Mouse (Mus musculus) B cell, adult 2 months (primary cell): ENCODE measurements around the gene Gm28051.
A peak's percentile ranks its signal among the peaks of the same experiment; 100 is the strongest.

Source experiments
- DNase-seq, 2 experiments: peaks; one replicate each; pipeline ENCODE4 v3.0.0; 2022

The Gm28051 gene

DNA sequence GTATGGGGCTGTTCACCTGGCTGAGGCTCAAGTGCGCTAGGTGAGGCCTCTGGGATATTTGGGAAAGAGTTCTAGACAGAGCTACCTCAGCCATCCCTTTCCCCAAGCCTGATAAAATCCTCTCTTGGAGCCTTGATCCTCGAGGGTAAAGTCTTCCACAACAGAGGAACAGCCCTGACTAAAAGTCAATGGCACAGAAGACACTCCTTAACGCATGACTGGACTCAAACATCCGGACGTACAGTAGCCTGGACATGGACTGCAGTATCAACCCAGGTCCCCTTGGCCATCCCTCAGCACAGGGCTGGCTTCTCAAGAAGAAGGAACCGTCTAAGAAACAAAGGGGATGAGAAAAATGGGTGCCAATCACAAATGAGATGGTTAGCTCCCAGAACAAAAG is 74.1 kb downstream of the Gm28051 start:
- DNase-seq: no peak

DNA sequence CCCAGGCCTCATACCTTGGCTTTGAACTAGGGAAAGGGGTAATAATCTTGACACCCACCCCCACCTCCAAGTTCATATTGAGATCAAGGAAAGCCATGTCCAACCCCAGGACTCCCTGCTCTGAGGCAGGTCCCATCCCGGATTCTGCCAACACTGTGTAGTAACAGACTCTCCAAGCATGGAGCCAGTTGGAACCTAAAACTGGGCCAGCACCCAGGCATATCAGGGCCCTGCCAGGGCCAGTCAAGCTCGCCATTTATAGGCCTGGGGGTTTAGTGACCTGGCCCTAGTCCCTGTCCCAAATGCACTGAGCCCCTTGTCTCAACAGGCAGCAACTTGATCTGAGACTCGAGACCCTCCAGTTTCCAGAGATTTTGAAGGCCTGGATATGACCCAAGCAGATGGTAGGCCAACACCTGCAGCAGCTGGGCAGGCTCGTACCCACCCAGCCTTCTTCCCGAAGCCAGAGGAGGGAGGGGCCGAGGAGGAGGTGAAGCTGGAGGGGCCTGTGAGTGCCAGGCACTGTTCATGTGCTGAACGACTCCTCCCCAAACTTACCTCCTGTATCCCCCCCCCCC is 74.8 kb downstream of the Gm28051 start:
- no peak for DNase-seq

DNA sequence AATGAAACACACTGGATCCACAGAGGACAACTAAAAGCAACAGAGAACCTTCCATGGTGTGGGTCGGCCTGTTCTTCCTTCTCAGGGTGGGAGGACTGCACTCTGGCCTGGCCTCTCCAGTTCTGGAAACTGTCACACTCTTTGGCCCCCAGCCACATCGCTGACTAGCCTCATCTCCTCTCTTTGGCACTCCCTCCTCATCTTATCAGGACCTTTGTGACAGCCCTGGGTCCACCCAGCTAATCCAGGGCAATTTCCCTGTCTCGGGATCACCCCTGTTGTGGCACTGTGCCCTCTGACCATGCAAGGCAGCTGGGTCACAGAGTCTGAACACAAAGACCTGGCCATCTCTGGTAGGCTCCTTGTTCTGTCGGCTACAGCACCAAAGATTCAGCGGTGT is 75.5 kb downstream of the Gm28051 start:
- no peak for DNase-seq

DNA sequence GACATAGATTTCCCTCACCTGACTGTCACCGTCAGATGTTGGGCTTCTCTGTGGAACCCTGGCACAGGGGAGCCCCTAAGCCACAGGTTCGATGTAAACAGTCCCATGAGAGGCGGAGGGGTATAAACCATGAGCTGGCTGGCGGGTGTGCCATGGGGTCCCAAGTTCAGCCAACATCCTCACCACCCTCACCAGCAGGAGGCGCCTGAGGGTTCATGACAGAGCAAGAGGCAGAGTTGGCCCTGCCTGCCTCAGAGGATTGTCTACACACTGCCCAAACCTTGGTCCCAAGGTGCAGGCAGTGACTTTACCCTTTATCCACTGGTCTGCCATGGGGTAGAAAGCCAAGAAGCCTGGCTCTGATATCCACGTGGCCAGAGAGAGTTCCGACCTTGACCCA is 76.0 kb downstream of the Gm28051 start:
- DNase-seq: peak; percentile 54 to 60

DNA sequence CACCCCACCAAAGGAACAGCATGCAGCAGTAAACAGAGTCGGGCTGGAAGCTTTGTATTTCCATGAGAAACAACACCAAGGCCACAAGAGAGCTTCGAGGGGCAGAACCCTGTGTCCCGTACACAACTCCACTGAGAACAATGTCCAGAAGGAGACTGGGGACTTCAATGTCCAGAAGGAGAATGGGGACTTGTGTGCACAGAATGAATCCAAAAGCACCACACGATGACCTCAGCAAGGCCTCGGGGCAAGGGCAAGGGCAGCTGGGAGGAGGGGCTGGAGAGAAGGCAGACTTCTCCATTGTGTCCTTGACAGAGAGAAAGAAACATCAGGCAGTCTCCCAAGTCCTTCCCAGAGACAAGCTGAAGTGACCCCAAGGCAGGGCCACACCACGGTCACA is 78.7 kb downstream of the Gm28051 start:
- no peak for DNase-seq

DNA sequence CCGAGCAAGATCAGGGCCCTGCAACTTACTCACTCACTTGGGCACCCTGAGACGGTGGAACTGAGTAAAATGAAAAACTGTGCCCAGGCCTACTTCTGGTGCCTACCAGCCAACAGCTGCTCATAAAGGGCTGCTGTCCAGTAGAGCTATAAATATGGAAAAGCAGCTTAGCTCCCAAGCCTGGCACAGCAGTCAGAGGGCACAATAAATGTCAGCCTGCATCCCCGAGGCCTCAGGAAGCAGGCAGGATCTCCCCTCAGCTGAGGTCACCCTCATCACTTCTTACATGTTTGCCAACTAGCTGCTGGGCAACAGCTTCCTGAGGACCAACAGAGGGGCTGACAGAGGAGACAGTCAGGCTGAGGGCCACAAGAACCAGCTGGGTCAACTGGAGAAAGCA is 80.5 kb downstream of the Gm28051 start:
- DNase-seq: no peak

DNA sequence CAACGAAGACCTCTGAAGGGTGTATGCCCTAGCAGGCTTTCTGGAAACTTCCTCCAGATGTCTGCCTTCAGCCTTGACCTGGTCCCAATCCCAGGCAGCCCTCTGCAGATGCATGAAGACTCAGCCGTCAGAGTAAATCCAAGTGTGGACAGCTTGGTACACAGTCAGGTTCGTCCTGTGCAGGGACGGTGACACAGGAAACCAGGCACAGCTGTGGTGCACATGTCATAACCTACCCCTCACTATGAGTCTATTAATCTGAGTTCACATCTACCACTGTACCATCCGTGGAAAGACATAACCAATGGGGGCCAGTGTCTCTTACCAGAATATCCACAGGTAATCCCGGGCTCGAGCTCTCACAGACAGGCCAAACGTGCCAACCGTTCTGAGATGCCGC is 83.0 kb downstream of the Gm28051 start:
- DNase-seq: no peak

DNA sequence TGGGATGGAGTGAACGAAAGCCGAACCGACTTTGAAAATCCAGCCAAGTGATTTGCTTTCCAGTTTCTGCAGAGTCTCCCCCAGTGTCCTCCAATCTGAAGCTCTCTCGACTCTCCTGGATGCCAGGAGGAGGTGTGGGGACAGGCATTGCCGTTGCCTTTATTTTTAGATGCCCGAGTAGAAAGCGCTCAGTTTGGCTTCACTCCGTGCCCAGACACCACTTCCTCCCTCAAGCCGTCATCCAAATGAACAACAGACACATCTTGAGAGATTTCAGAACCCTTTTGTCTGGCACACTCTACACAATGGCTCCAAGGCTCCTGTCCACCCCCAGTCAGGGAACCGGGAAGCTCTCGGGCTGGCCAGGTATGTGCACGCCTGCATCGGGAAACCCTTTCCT is 83.4 kb downstream of the Gm28051 start:
- no peak for DNase-seq

DNA sequence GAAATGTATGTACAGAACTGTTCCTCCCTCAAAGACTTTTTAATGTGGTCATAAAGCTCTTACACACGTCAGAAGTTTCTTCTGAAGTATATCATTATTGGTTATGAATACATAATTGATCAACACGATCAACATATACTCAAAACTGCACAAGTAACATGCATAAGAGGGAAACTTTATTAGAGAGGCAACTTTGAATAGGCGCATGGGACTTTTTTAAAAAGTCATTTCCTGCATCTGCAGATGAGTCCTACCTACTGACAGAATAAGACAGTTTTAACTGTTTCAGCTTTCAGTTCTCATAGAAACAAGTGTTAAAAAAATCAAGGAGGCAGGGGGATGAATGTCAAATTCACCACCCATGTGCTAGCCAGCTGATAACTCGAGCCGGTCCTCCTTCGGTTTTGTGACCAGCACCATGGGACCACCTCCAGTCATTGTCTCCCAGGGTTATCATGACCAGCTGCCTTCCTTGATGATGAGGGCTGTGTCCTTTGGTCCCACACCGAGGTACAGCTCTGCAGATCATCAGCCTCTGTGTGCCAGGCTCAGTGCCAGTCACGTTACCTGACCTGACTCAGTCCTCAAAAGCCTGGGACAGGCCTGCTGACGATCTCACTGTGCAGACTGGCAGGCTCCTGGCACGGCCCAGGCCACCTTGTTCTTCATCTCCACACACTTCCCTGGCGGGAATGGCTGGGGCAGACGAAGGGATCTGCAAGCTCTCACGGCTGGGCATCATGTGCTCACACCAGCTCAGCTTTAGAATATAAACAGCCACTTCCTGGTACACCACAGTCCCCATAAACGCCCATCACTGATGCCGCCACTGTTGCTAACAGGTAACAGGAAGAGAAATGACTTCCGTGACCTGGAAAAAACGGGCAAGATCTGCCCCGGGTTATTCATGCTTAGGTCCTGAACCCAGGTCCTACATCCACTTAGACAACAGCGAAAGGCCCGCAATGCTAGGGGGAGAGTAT is 84.4 kb downstream of the Gm28051 start:
- DNase-seq: no peak

DNA sequence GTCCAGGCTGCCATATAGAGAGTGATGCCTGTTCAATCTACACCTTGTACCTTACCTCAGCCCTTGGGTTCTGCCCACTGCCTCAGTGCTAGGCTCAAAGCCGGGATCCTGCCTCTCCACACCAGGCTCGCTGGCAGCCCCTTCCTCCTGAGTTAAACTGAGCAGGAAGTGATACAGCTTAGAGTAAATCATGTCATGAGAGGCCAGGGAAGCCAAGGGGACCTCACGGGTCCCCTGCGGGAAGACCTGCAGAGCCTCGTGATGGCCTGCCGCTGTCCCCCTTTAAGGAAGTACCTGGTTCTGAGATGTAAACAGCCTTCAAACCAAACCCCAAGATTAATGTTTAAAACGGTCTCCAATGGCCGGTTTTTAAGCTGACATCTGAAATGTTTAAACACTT is 85.4 kb downstream of the Gm28051 start:
- peak in 1 of 2 experiments; percentile 26 for DNase-seq

DNA sequence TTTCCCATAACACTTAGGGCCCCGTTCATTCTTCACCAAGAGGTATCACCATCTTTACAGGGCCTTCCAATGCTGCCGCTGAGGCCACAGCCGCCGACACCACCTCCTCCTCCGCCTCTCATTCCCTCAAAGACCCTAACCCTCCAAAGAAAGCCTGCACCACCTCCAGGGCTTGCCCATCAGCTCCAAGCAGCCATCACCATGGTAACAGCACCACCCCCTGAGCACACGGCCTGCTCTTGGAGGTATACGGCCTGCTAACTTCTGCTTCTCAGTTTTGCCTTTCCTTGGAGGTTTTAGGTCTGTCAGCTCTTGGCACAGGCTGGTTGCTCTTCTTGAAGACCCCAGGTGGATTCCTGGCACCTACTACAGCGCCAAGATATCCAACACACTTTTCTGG is 86.7 kb downstream of the Gm28051 start:
- DNase-seq: peak in 1 of 2 experiments; percentile 21
